Mouse (Mus musculus) mature B cell (primary cell): ENCODE data around the gene Gm3106.
"Not testable (repeated sequence)": the region's sequence is repeated elsewhere in the genome, so short reads cannot be mapped to it uniquely, and the experiment has no call there.

Source experiments
- in situ Hi-C: fragments of 300-500 bp; cut with MboI; formaldehyde crosslinking; loops from 2 replicates; pipeline ENCODE4 v1.14.3; 2019

The Gm3106 gene

DNA sequence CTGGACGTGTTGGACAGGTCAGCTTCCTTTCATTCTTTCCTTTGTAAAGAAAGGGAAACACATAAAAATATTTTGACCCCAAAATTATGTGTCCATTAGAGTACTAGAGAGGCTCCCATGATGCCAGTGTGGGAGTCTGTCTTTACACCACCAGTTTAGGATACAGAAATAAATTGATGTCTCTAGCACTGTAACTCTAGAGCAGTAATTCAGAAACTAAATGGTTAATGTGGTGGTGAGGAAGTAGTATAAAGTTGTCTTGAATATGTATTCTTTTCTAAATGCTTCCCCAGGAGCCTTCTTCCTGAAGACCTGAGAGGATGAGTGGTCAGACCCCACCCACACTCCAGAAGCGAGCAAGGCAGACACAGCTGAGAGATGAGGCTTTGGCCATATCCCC lies at the start of gene Gm3106:
TSS of gene Gm3106 (plus strand) at position 301 of the 400 bp plus-strand sequence.
- in situ Hi-C loops, result not testable (repeated sequence)
